Mouse (Mus musculus) midbrain, postnatal 0 days (tissue): ENCODE results near the gene Pld2. TPM values are rescaled to one million over a fixed set of nuclear protein-coding genes. Genes with fewer than 3 reads are reported as not detected.

ENCODE experiments used
- ATAC-seq: fragments of 200-750 bp; cut with Nextera tagmentation; 2 replicates; pipeline ENCODE4 v1.8.0; 2017; ENCODE audit warnings: moderate number of reproducible peaks, mild to moderate bottlenecking, moderate TSS enrichment, moderate library complexity; ENCODE audit not compliant: low FRiP score
- DNase-seq: peaks from one replicate; pipeline ENCODE4 v3.0.0-alpha.2; 2015; ENCODE audit warnings: low spot score
- H3K27ac ChIP-seq: fragments of 300-500 bp; sonication (generic); 2 replicates; pipeline ENCODE4 v1.5.1; 2014; ENCODE audit warnings: low read depth, mild to moderate bottlenecking, low read length, mixed read lengths
- H3K27me3 ChIP-seq: fragments of 300-500 bp; sonication (generic); 2 replicates; pipeline ENCODE4 v1.6.1; 2014; ENCODE audit warnings: low read length, control low read depth, mixed read lengths; ENCODE audit not compliant: insufficient read depth
- H3K36me3 ChIP-seq: fragments of 300-500 bp; sonication (generic); 2 replicates; pipeline ENCODE4 v1.6.1; 2014; ENCODE audit warnings: low read length, control low read depth, mixed read lengths; ENCODE audit not compliant: insufficient read depth
- H3K4me1 ChIP-seq: fragments of 300-500 bp; sonication (generic); 2 replicates; pipeline ENCODE4 v1.6.1; 2014; ENCODE audit warnings: mild to moderate bottlenecking, control low read depth, antibody characterized with exemption, low read length, mixed read lengths; ENCODE audit not compliant: insufficient read depth
- H3K4me2 ChIP-seq: fragments of 300-500 bp; sonication (generic); 2 replicates; pipeline ENCODE4 v1.6.1; 2014; ENCODE audit warnings: low read depth, mild to moderate bottlenecking, low read length, mixed read lengths; ENCODE audit not compliant: poor library complexity, severe bottlenecking
- H3K4me3 ChIP-seq: fragments of 300-500 bp; sonication (generic); 2 replicates; pipeline ENCODE4 v1.5.1; 2014; ENCODE audit warnings: low read depth, mild to moderate bottlenecking, low read length, moderate library complexity
- H3K9ac ChIP-seq: fragments of 300-500 bp; sonication (generic); replicated peaks from 2 replicates; pipeline ENCODE4 v1.6.1; 2014; ENCODE audit warnings: mild to moderate bottlenecking, low read length, moderate library complexity, mixed read lengths; ENCODE audit not compliant: poor library complexity, severe bottlenecking
- H3K9me3 ChIP-seq: fragments of 300-500 bp; sonication (generic); 2 replicates; pipeline ENCODE4 v1.6.1; 2016; ENCODE audit warnings: low read length, control low read depth
- CTCF ChIP-seq: IDR thresholded peaks from 2 replicates; pipeline ENCODE4 v1.5.1; 2016; ENCODE audit warnings: antibody characterized with exemption, mild to moderate bottlenecking
- WGBS: fragments of 180-500 bp; shearing (Covaris S2); extraction: QIAGEN DNeasy Blood & Tissue Kit; methylation state at CpG from one replicate; pipeline ENCODE4 v1.1.7; 2014; 5-methylcytosine and 5-hydroxymethylcytosine counted together
- polyA plus RNA-seq: library from polyadenylated mRNA; unstranded; fragments of >200 nt; fragmentation: Nextera tagmentation; extraction: Ambion mirVana; gene quantifications from 2 replicates; pipeline ENCODE4 v1.2.1, GENCODE M21; 2015
- total RNA-seq: library from RNA; depleted of rRNA; stranded (reverse); fragments of >200 nt; gene quantifications from 2 replicates; pipeline ENCODE4 v1.2.3, GENCODE M21; 2014

The Pld2 gene
- total and polyA plus RNA-seq, 2 experiments from 2014 or later = 19.4 to 71.5 TPM

DNA sequence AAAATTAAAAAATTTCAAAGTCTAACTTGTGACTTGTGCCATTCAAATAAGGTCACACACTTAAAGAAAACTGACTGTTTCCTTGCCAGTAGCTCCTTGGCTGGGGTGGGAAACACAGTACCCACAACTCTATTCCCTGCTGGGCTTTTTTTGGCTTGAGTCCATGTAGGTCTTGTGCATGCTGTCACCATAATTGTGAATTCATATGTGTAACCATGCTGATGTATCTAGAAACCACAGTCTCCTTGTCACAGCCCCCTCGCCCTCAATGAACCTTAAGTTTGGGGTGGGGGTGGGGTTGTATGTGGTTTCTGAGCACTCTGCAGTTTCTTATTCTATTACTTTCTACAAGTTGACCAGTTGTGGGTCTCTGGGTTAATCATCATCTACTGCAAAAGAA is 51.9 kb downstream of the Pld2 start:
- ATAC-seq = no peak
- DNase-seq = peak; percentile 46
- Histone ChIP-seq H3K27ac (no peak overlapping the region), H3K9ac (no peak overlapping the region), H3K36me3 (no peaks in the 10 kb centered on the region), H3K4me2 (no peak overlapping the region), H3K9me3 (no peaks in the 10 kb centered on the region), H3K4me1 (no peaks in the 10 kb centered on the region), H3K27me3 (no peaks in the 10 kb centered on the region), H3K4me3 (no peak overlapping the region)
- TF ChIP-seq CTCF = no peak
- WGBS = 94% methylated on average over 1 of the region's 1 CpGs

- Histone ChIP-seq H3K4me2 (no peak overlapping the region), H3K36me3 (peaks cover 20% of the 10 kb centered on the region), H3K4me1 (no peaks in the 10 kb centered on the region), H3K9me3 (no peaks in the 10 kb centered on the region), H3K9ac (no peak overlapping the region), H3K4me3 (no peak overlapping the region), H3K27me3 (no peaks in the 10 kb centered on the region), H3K27ac (no peak overlapping the region)
- WGBS = 87% methylated on average over 15 of the region's 15 CpGs
- no peak for TF ChIP-seq CTCF
- ATAC-seq = no peak
- no peak for DNase-seq
These were observed 54.6 kb downstream of the Pld2 start for GRCm38 (mm10) chr11:70594253-70594989.

DNA sequence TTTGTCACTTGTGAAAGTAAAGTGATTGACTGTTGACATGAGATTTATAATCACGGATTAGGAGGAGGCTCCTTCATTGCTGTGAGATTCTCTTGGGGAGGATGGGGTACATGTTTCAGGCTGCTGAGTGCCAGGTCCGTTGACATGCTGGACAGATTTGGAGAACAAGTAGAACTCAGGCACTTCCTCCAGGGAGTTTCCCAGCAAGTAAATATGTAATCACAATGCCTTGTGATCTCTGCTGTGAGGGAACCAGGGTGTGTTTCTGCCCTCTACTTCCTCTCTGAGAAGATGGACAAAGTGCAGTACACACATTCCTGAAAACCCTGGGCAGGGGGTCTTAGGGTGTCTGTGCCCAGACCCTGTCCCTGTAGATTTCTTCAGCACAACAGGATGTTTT is 55.8 kb downstream of the Pld2 start:
- Histone ChIP-seq H3K9me3 (no peaks in the 10 kb centered on the region), H3K4me2 (no peak overlapping the region), H3K36me3 (peaks cover 29% of the 10 kb centered on the region), H3K4me3 (no peak overlapping the region), H3K9ac (no peak overlapping the region), H3K27me3 (no peaks in the 10 kb centered on the region), H3K4me1 (no peaks in the 10 kb centered on the region), H3K27ac (no peak overlapping the region)
- no peak for TF ChIP-seq CTCF
- no peak for DNase-seq
- ATAC-seq = no peak
- 69% methylated on average over 2 of the region's 2 CpGs for WGBS

DNA sequence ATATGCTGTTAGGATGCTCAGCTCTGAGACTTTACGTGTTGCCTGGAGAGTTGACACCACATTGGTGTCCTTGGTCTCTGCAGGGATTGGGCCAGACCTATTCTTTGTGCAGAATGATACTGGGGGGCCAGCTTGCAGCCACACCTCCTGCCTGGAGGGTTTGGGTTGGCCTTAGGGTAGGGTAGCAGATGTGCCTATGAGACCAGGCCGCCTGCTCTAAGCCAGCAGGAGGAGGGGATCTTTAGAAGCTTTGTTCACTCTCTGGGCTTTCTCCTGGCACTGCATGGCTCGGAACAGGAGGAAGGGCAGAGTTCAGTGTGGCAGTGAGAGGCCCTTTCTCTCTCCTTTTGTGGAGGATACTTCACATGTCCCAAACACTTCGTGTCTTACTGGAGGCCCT is 56.2 kb downstream of the Pld2 start:
- TF ChIP-seq CTCF = no peak
- H3K27me3 ChIP-seq = no peaks in the 10 kb centered on the region
- no peak for ATAC-seq
- H3K9me3 ChIP-seq = no peaks in the 10 kb centered on the region
- WGBS = 45% methylated on average over 4 of the region's 4 CpGs
- H3K36me3 ChIP-seq = peaks cover 29% of the 10 kb centered on the region
- no peak overlapping the region for H3K9ac ChIP-seq
- no peak overlapping the region for H3K4me2 ChIP-seq
- peak; percentile 30 for DNase-seq
- H3K4me1 ChIP-seq = no peaks in the 10 kb centered on the region
- H3K27ac ChIP-seq = no peak overlapping the region
- H3K4me3 ChIP-seq = no peak overlapping the region

DNA sequence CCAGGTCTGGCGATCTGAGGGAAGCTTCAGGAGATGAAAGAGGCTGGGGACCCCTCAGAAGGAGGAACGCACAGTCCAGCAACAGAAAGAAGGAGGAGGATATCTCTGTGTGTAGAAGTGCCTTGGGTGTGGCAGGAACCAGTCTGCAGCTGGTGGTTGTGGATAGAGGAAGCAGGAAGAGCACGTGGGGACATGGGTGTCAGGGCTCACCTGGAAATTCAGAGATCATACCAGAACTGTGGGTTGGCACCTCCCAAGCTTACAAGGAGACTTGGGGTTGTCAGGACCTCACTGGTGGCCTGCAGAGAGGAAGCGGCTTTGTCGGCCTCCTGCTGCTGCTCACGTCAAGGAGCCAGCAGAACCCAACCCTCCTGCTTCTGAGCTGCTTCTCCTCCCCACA is 57.4 kb downstream of the Pld2 start:
- Histone ChIP-seq H3K9me3 (no peaks in the 10 kb centered on the region), H3K4me2 (no peak overlapping the region), H3K4me1 (no peaks in the 10 kb centered on the region), H3K36me3 (peaks cover 41% of the 10 kb centered on the region), H3K27me3 (no peaks in the 10 kb centered on the region), H3K4me3 (no peak overlapping the region), H3K27ac (no peak overlapping the region), H3K9ac (no peak overlapping the region)
- ATAC-seq = no peak
- 87% methylated on average over 6 of the region's 6 CpGs for WGBS
- no peak for DNase-seq
- no peak for TF ChIP-seq CTCF

DNA sequence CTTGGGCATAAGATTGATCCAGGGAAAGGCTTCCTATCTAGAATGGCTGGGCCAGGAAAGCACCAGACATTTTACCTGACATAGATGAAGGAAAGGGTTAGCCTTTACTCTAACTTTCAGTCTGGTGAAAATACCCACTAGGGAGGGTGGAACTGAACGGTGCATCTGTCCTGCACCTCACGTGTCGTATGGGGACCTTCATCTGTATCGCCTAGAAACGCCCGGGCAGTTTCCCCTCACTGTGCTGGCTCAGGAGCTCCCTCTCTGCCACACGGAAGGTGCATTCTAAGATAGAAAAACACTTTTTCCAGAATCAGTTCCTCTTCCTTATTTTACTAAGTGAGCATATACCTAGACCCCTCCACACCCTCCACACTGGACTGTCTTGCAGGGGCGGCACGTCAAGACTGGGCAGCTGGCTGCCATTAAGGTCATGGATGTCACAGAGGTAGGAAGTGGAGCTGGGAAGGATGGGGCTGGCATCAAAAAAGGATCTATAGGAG is 58.6 kb downstream of the Pld2 start:
- no peaks in the 10 kb centered on the region for H3K9me3 ChIP-seq
- ATAC-seq (no peak), DNase-seq (no peak)
- no peak overlapping the region for H3K4me2 ChIP-seq
- no peak overlapping the region for H3K9ac ChIP-seq
- no peak overlapping the region for H3K4me3 ChIP-seq
- H3K4me1 ChIP-seq = no peaks in the 10 kb centered on the region
- no peak overlapping the region for H3K27ac ChIP-seq
- H3K36me3 ChIP-seq = peaks cover 42% of the 10 kb centered on the region
- TF ChIP-seq CTCF = no peak
- WGBS = 89% methylated on average over 9 of the region's 9 CpGs
- H3K27me3 ChIP-seq = no peaks in the 10 kb centered on the region
